Comparison of ENCODE assay signal across 10 mouse cellular contexts in genomic region chrX:60503995-60504394, GRCm38 (mm10). TPM values are rescaled to one million over a fixed set of nuclear protein-coding genes. Genes with fewer than 3 reads are reported as not detected.
DNase-seq lines count a peak whose midpoint lies in the region; ATAC-seq and TF ChIP-seq lines count a peak whose summit lies in the region.
"Had no signal": no experiment of that assay in that cellular context is flagged by ENCODE, and none has a peak within 500 bp of the region (broad histone marks: within the 10 kb centered on the region; RNA-seq: fewer than 3 reads in every experiment).

No protein-coding gene starts in this region.

- in situ Hi-C loops in Patski (cut with MboI; ENCODE audit: low pct_unique_long_range_greater_than_20kb) = no loop called here

- no peak overlapping the region for H3K27ac ChIP-seq in kidney, embryonic 16.5 days (ENCODE audit: low read length)
- no peak overlapping the region for H3K27ac ChIP-seq in cortical plate, adult 2 months (ENCODE audit: insufficient read depth, low read length)

- no peak overlapping the region for H3K4me2 ChIP-seq in kidney, embryonic 16.5 days (replicated peaks; ENCODE audit: low read depth, low read length)

- no peak for TF ChIP-seq POLR2A in cortical plate, adult 2 months (IDR thresholded peaks at IDR 0.05; ENCODE audit: extremely low read depth, insufficient read depth, low read length)

- no peak overlapping the region for H3K9ac ChIP-seq in kidney, embryonic 16.5 days (replicated peaks; ENCODE audit: low read length)

- no peak for ATAC-seq in kidney, embryonic 16.5 days (ENCODE audit: low FRiP score, low TSS enrichment)
- ATAC-seq in Patski = no peak
- ATAC-seq in monocyte, adult 5-6 weeks (replicated peaks; ENCODE audit: insufficient number of reproducible peaks, low FRiP score, low TSS enrichment, poor library complexity, severe bottlenecking) = no peak

- H3K4me3 ChIP-seq in kidney, embryonic 16.5 days (ENCODE audit: low read length) = no peak overlapping the region
- no peak overlapping the region for H3K4me3 ChIP-seq in cortical plate, adult 2 months (ENCODE audit: insufficient read depth, low read length)

- DNase-seq in kidney, adult 11 months = peak; percentile 2
- no peak for DNase-seq in Patski (ENCODE audit: low read depth, low spot score)
- peak; percentile 5 to 6 for DNase-seq in heart, postnatal 36 days
- peak; percentile 1 to 7 for DNase-seq in left cerebral cortex, postnatal 14 days (ENCODE audit: low spot score in 2 of 2)
- DNase-seq in right cerebral cortex, postnatal 25 days = peak; percentile 3

- intact Hi-C loops in heart, postnatal 36 days (cut with DNase I) = loop anchor here (1.0 kb wide), 1 partner anchor 105 kb away; no protein-coding TSS in a partner anchor
- intact Hi-C loops in left cerebral cortex, postnatal 14 days (cut with DNase I) = loop anchor here (10.0 kb wide), 1 partner anchor 391 kb away; the partner anchor contains the start of gene Sox3

- no peaks in the 10 kb centered on the region for H3K27me3 ChIP-seq in kidney, embryonic 16.5 days (ENCODE audit: insufficient read depth, low read length)
- H3K27me3 ChIP-seq in Patski = peaks cover 19% of the 10 kb centered on the region

- CTCF ChIA-PET in Patski (lab: Charles Lee) = no interaction called here

- peak; percentile 39 for TF ChIP-seq CTCF in Patski (IDR thresholded peaks at IDR 0.05)
- TF ChIP-seq CTCF in cortical plate, adult 2 months (IDR thresholded peaks at IDR 0.05; ENCODE audit: extremely low read depth, insufficient read depth, low read length) = peak; percentile 51; the same call in 1 of the 2 replicates

- H3K36me3 ChIP-seq in kidney, embryonic 16.5 days (ENCODE audit: insufficient read depth, low read length) = no peaks in the 10 kb centered on the region

- H3K4me1 ChIP-seq in kidney, embryonic 16.5 days (ENCODE audit: insufficient read depth, low read length) = no peaks in the 10 kb centered on the region
- H3K4me1 ChIP-seq in cortical plate, adult 2 months (ENCODE audit: control insufficient read depth, insufficient read depth, low read length) = no peaks in the 10 kb centered on the region

- H3K9me3 ChIP-seq in kidney, embryonic 16.5 days (ENCODE audit: low read length) = no peaks in the 10 kb centered on the region

- POLR2A ChIA-PET in Patski (lab: Charles Lee) = no interaction called here

RNA-seq across cellular contexts. Expression of gene Gm7073, which starts 35.1 kb away (rescaled TPM):
- not detected in 2 replicates for polyA plus RNA-seq in kidney, embryonic 16.5 days (2015; fragmentation: Nextera tagmentation; extraction: Ambion mirVana)
- not detected for polyA plus RNA-seq in Patski (2021)
- not detected in 2 replicates for polyA plus RNA-seq in cortical plate, adult 2 months (2012; rRNA removed)
- total RNA-seq in heart, postnatal 36 days (2021) = not detected
- not detected for total RNA-seq in left cerebral cortex, postnatal 14 days (2021)
- total RNA-seq in monocyte, adult 5-6 weeks (2017) = not detected in 3 replicates
- total RNA-seq: layer of hippocampus, adult 18-20 months; neutrophil, adult 5-6 weeks had no signal
